Mouse (Mus musculus) midbrain, embryonic 10.5 days (tissue): ENCODE measurements around the gene Zfp597. TPM values are rescaled to one million over a fixed set of nuclear protein-coding genes. Genes with fewer than 3 reads are reported as not detected.
A peak's percentile ranks its signal among the peaks of the same experiment; 100 is the strongest.

Experiments
- DNase-seq: peaks from one replicate; pipeline ENCODE4 v3.0.0-alpha.2; 2017; ENCODE audit warnings: low spot score
- H3K27ac ChIP-seq: fragments of 300-500 bp; sonication (generic); replicated peaks from 2 replicates; pipeline ENCODE4 v1.5.1; 2016; ENCODE audit warnings: mild to moderate bottlenecking
- H3K27me3 ChIP-seq: fragments of 300-500 bp; sonication (generic); 2 replicates; pipeline ENCODE4 v1.6.1; 2016; ENCODE audit warnings: low read depth, mild to moderate bottlenecking; ENCODE audit not compliant: poor library complexity, severe bottlenecking
- H3K36me3 ChIP-seq: fragments of 300-500 bp; sonication (generic); 2 replicates; pipeline ENCODE4 v1.6.1; 2016; ENCODE audit warnings: mild to moderate bottlenecking, moderate library complexity
- H3K4me1 ChIP-seq: fragments of 300-500 bp; sonication (generic); 2 replicates; pipeline ENCODE4 v1.6.1; 2016
- H3K4me3 ChIP-seq: fragments of 300-500 bp; sonication (generic); 2 replicates; pipeline ENCODE4 v1.5.1; 2016; ENCODE audit warnings: mild to moderate bottlenecking, moderate library complexity
- H3K9me3 ChIP-seq: fragments of 300-500 bp; sonication (generic); replicated peaks from 2 replicates; pipeline ENCODE4 v1.6.1; 2016; ENCODE audit warnings: mild to moderate bottlenecking
- WGBS: fragments of 180-500 bp; shearing (Covaris S2); methylation state at CpG from one replicate; pipeline ENCODE4 v1.1.7; 2016; 5-methylcytosine and 5-hydroxymethylcytosine counted together
- polyA plus RNA-seq: library from polyadenylated mRNA; unstranded; fragments of >200 nt; fragmentation: Nextera tagmentation; extraction: Ambion mirVana; gene quantifications from 2 replicates; pipeline ENCODE4 v1.2.1, GENCODE M21; 2016

The Zfp597 gene
- polyA plus RNA-seq, result 7.0 and 10.8 TPM in 2 replicates

GRCm38 (mm10) chr16:3884201-3885064, at the start of gene Zfp597, which contains the start of gene Gm20695:
Zfp597 (minus strand) TSS chr16:3884561.
Gm20695 (plus strand) TSS chr16:3884648.
- peak; percentile 95 for DNase-seq
- peaks cover 19% of the 10 kb centered on the region; the same call in 1 of the 2 replicates for H3K36me3 ChIP-seq
- peak within 1 kb of the TSS; percentile 93 for H3K27ac ChIP-seq
- H3K4me1 ChIP-seq, result peaks cover 14% of the 10 kb centered on the region
- WGBS, result under 1% methylated on average over 88 of the region's 88 CpGs
- no peaks in the 10 kb centered on the region; the same call in 1 of the 2 replicates for H3K9me3 ChIP-seq
- H3K27me3 ChIP-seq, result no peaks in the 10 kb centered on the region
- H3K4me3 ChIP-seq, result peak within 1 kb of the TSS; percentile 88

- H3K4me3 ChIP-seq, result no peak overlapping the region
- peaks cover 84% of the 10 kb centered on the region for H3K36me3 ChIP-seq
- no peak for DNase-seq
- H3K27ac ChIP-seq, result no peak overlapping the region
- H3K9me3 ChIP-seq, result no peaks in the 10 kb centered on the region
- no peaks in the 10 kb centered on the region for H3K27me3 ChIP-seq
- H3K4me1 ChIP-seq, result no peaks in the 10 kb centered on the region
- 91% methylated on average over 1 of the region's 1 CpGs for WGBS
These were observed 49.7 kb upstream of the Zfp597 start for GRCm38 (mm10) chr16:3934091-3934490.

DNA sequence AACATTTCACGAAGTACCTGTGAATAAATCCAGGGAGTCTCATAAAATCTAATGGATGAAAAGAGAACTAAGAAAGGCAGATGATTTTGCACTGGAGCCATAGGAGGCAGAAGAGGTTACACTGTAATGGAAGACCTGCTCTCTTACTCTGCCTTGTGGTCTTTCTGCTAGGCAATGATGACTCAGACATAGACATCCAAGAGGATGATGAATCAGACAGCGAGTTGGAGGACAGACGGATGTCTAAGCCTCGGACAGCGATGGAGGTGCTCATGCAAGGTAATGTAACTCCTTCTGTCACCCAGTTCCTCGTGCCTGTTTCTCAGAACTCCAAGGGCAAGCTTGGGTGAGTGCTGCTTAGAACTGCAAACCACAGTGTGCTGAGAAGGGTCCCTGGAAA, 49.2 kb upstream of the Zfp597 start:
- DNase-seq, result no peak
- H3K4me3 ChIP-seq, result no peak overlapping the region
- peaks cover 82% of the 10 kb centered on the region for H3K36me3 ChIP-seq

DNA sequence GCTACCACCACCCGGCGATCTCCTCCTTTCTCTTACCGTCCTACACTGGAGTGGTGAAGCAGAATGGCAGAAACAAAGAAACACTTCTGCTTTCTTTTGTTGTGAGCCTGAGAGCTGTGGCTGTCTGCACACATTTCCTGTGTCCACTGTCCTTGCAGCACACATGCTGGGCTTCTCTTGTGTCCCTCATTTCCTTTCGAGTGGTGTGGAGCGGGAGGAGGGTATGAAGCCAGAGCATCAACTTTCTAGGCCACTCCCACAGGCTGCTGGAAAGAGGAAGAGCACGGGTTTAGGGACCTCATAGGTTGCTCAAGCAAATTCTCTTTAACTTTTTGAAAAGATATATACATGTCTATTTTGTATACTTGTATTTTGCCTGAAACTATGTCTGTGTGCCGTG, 44.8 kb upstream of the Zfp597 start:
- Histone ChIP-seq H3K4me1 (no peaks in the 10 kb centered on the region), H3K4me3 (no peak overlapping the region), H3K9me3 (no peaks in the 10 kb centered on the region), H3K36me3 (peaks cover 75% of the 10 kb centered on the region), H3K27ac (no peak overlapping the region), H3K27me3 (no peaks in the 10 kb centered on the region)
- DNase-seq, result no peak
- 83% methylated on average over 7 of the region's 7 CpGs for WGBS

More for the DNA sequence above, 49.2 kb upstream of the Zfp597 start:
- H3K27me3 ChIP-seq, result no peaks in the 10 kb centered on the region
- H3K4me1 ChIP-seq, result no peaks in the 10 kb centered on the region
- no peaks in the 10 kb centered on the region for H3K9me3 ChIP-seq
- H3K27ac ChIP-seq, result no peak overlapping the region
- 92% methylated on average over 6 of the region's 6 CpGs for whole genome bisulfite sequencing

GRCm38 (mm10) chr16:3928582-3928981, 44.2 kb upstream of the Zfp597 start:
- no peak for DNase-seq
- Histone ChIP-seq H3K4me3 (no peak overlapping the region), H3K27ac (no peak overlapping the region), H3K9me3 (no peaks in the 10 kb centered on the region), H3K27me3 (no peaks in the 10 kb centered on the region), H3K36me3 (peaks cover 75% of the 10 kb centered on the region), H3K4me1 (no peaks in the 10 kb centered on the region)
- 84% methylated on average over 1 of the region's 1 CpGs for WGBS

GRCm38 (mm10) chr16:3923966-3924365, 39.6 kb upstream of the Zfp597 start:
- Histone ChIP-seq H3K27ac (no peak overlapping the region), H3K4me3 (no peak overlapping the region), H3K9me3 (no peaks in the 10 kb centered on the region), H3K27me3 (no peaks in the 10 kb centered on the region), H3K4me1 (no peaks in the 10 kb centered on the region), H3K36me3 (peaks cover 78% of the 10 kb centered on the region)
- DNase-seq, result no peak
- 79% methylated on average over 4 of the region's 4 CpGs for WGBS

DNA sequence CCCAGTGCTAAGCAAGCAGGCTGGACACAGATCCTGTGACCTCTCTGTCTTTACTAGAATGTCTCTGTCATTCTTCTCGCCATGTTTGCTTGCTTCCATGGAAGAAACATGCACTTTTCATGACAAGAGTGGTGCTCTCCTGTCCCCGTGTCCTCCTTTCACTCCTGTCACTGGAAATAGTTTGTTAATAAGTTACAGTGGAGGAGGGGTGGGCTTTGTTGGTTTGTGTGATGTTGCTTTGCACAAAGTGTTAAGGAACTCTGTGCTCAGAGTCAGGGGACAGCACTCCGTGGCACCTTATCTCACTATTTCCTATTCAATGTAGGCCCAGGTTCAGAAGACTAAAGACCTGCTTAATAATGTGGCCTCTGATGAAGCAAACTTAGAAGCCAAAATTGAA, 39.2 kb upstream of the Zfp597 start:
- WGBS, result 87% methylated on average over 3 of the region's 3 CpGs
- no peak for DNase-seq

DNA sequence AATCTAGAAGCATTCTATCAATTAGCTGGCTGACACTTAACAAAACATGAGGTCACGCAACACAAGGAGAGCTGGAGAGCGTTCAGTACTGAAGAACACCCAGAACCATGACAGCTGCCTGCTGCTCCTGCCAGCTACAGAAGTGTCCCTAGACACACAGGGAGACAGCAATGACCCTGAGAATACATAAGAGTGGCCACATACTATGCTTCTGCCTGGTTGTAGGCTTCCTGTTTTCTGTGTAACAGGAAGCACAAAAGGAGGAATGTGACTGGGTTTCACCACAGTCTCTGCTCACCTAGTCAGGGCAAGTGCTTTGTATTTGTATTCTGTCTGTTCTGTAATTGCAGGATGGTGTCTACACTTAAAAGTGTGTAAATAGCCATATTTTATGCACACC, 36.4 kb upstream of the Zfp597 start:
- Histone ChIP-seq H3K27me3 (no peaks in the 10 kb centered on the region), H3K27ac (no peak overlapping the region), H3K36me3 (peaks cover 80% of the 10 kb centered on the region), H3K4me3 (no peak overlapping the region), H3K9me3 (no peaks in the 10 kb centered on the region), H3K4me1 (no peaks in the 10 kb centered on the region)
- no peak for DNase-seq
- WGBS, result 97% methylated on average over 2 of the region's 2 CpGs

More for the DNA sequence above, 39.2 kb upstream of the Zfp597 start:
- no peak overlapping the region for H3K4me3 ChIP-seq
- H3K27ac ChIP-seq, result no peak overlapping the region
- H3K9me3 ChIP-seq, result no peaks in the 10 kb centered on the region
- no peaks in the 10 kb centered on the region for H3K27me3 ChIP-seq
- H3K4me1 ChIP-seq, result no peaks in the 10 kb centered on the region
- H3K36me3 ChIP-seq, result peaks cover 77% of the 10 kb centered on the region

GRCm38 (mm10) chr16:3909118-3909517, 24.8 kb upstream of the Zfp597 start:
- Histone ChIP-seq H3K36me3 (peaks cover 49% of the 10 kb centered on the region), H3K27ac (peak overlapping the region; percentile 87), H3K9me3 (no peaks in the 10 kb centered on the region), H3K4me3 (peak overlapping the region; percentile 62), H3K4me1 (peaks cover 25% of the 10 kb centered on the region), H3K27me3 (no peaks in the 10 kb centered on the region)
- DNase-seq, result no peak
- WGBS, result 12% methylated on average over 20 of the region's 20 CpGs

DNA sequence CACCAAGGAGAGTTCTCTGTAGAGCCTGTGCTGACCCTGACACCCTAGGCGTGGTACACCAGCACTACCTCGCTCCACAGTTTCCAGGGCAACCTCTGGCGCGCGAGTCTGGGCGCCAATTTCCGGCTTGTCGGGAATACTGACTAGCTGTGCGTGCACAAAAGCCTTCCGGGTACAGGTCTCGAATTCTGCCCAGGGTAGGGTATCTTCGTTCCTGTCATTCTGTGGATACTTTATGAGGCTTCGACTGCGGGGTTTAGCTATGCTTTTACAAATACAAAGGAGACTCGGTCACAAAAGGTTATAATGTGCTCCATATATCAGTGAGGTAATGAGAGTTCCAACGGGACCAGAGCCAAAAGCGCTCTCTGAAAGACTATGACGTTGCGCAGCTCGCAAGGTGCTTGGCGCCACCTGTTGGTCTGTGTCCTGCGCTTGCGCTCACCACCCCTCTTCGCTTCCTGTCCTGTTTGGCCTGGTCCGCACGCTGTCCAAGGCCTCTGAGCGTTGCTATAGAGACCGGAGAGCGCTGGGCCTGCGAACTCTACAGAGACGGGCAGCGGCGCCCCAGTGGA, 24.3 kb upstream of the Zfp597 start, which contains the start of the genes 1700037C18Rik and Cluap1:
Gene 1700037C18Rik, minus strand, starts transcription at position 153 of the 575 bp plus-strand sequence.
Gene Cluap1, plus strand, starts transcription at position 265 of the 575 bp plus-strand sequence.
- Histone ChIP-seq H3K4me3 (peak within 1 kb of the TSS; percentile 62), H3K27ac (peak within 1 kb of the TSS; percentile 87), H3K4me1 (peaks cover 25% of the 10 kb centered on the region), H3K9me3 (no peaks in the 10 kb centered on the region), H3K36me3 (peaks cover 49% of the 10 kb centered on the region), H3K27me3 (no peaks in the 10 kb centered on the region)
- under 1% methylated on average over 33 of the region's 33 CpGs for WGBS
- peak; percentile 93 for DNase-seq

GRCm38 (mm10) chr16:3907471-3907870, 23.1 kb upstream of the Zfp597 start:
- Histone ChIP-seq H3K36me3 (peaks cover 49% of the 10 kb centered on the region), H3K4me1 (peaks cover 25% of the 10 kb centered on the region), H3K27ac (no peak overlapping the region), H3K4me3 (0 out of 2 replicates have a peak overlapping the region, but pooled peaks have one; percentile 62), H3K27me3 (no peaks in the 10 kb centered on the region), H3K9me3 (no peaks in the 10 kb centered on the region)
- no peak for DNase-seq
- 70% methylated on average over 2 of the region's 2 CpGs for WGBS

GRCm38 (mm10) chr16:3896553-3896952, 12.2 kb upstream of the Zfp597 start:
- no peak overlapping the region for H3K4me3 ChIP-seq
- H3K27me3 ChIP-seq, result no peaks in the 10 kb centered on the region
- H3K4me1 ChIP-seq, result no peaks in the 10 kb centered on the region
- H3K9me3 ChIP-seq, result no peaks in the 10 kb centered on the region
- H3K27ac ChIP-seq, result no peak overlapping the region
- no peak for DNase-seq
- WGBS, result 95% methylated on average over 1 of the region's 1 CpGs
- peaks cover 69% of the 10 kb centered on the region for H3K36me3 ChIP-seq

- Histone ChIP-seq H3K4me1 (no peaks in the 10 kb centered on the region), H3K9me3 (no peaks in the 10 kb centered on the region), H3K27me3 (no peaks in the 10 kb centered on the region), H3K36me3 (peaks cover 64% of the 10 kb centered on the region), H3K27ac (no peak overlapping the region), H3K4me3 (no peak overlapping the region)
- DNase-seq, result no peak
- WGBS, result 85% methylated on average over 6 of the region's 6 CpGs
These were observed 11.7 kb upstream of the Zfp597 start for GRCm38 (mm10) chr16:3896046-3896445.
